Mouse (Mus musculus) olfactory bulb, adult 2 months (tissue): ENCODE data around the gene Sqstm1.

Experiments
- CTCF ChIP-seq: fragments of 200-500 bp; IDR thresholded peaks from 2 replicates; pipeline ENCODE4 v1.5.1; 2012; ENCODE audit warnings: low read depth, mild to moderate bottlenecking, low read length, moderate library complexity; ENCODE audit not compliant: insufficient read depth
- POLR2A ChIP-seq: fragments of 200-500 bp; IDR thresholded peaks from 2 replicates; pipeline ENCODE4 v1.6.1; 2012; ENCODE audit warnings: mild to moderate bottlenecking, low read depth, low read length, moderate library complexity; ENCODE audit not compliant: insufficient read depth

- no peak for TF ChIP-seq CTCF
- no peak for TF ChIP-seq POLR2A
Measured at GRCm38 (mm10) chr11:50210101-50210504, 524 bp downstream of the Sqstm1 start.
